Mouse (Mus musculus) adrenal gland, postnatal 4 days (tissue): ENCODE results near the gene Atoh8. TPM values are rescaled to one million over a fixed set of nuclear protein-coding genes. Genes with fewer than 3 reads are reported as not detected.

ENCODE experiments used
- DNase-seq, 2 experiments: peaks; one replicate each; pipeline ENCODE4 v3.0.0; 2021 to 2022; ENCODE audit warnings: low spot score in 2 of 2, mixed read lengths in 2 of 2
- total RNA-seq, 2 experiments: library from RNA; stranded (reverse); gene quantifications; 2 replicates each; pipeline ENCODE4 v1.2.3; 2021

Atoh8 gene
- total RNA-seq, 2 experiments from 2014 or later: 3.8 to 4.1 TPM

GRCm38 (mm10) chr6:72255294-72255693 lies 19.9 kb upstream of the Atoh8 start:
- no peak for DNase-seq

- DNase-seq: no peak
These were observed 19.3 kb upstream of the Atoh8 start for GRCm38 (mm10) chr6:72254588-72255075.

GRCm38 (mm10) chr6:72253911-72254587 lies 18.7 kb upstream of the Atoh8 start:
- no peak for DNase-seq

GRCm38 (mm10) chr6:72253168-72253567 lies 17.8 kb upstream of the Atoh8 start:
- DNase-seq: no peak

- no peak for DNase-seq
These were observed 17.1 kb upstream of the Atoh8 start for GRCm38 (mm10) chr6:72252433-72252832.

GRCm38 (mm10) chr6:72249981-72250380 lies 14.6 kb upstream of the Atoh8 start:
- DNase-seq: no peak

- no peak for DNase-seq
These were observed 13.0 kb upstream of the Atoh8 start for GRCm38 (mm10) chr6:72248150-72248914.

GRCm38 (mm10) chr6:72246303-72246702 lies 10.9 kb upstream of the Atoh8 start:
- DNase-seq: no peak

- no peak for DNase-seq
These were observed 9.3 kb upstream of the Atoh8 start for GRCm38 (mm10) chr6:72244569-72245285.

- peak; percentile 32 to 77 for DNase-seq
These were observed 8.8 kb upstream of the Atoh8 start for GRCm38 (mm10) chr6:72244144-72244549.

GRCm38 (mm10) chr6:72242532-72243320 lies 7.3 kb upstream of the Atoh8 start:
- no peak for DNase-seq

GRCm38 (mm10) chr6:72241843-72242154 lies 6.4 kb upstream of the Atoh8 start:
- DNase-seq: no peak

- no peak for DNase-seq
These were observed 5.9 kb upstream of the Atoh8 start for GRCm38 (mm10) chr6:72241133-72241842.

- no peak for DNase-seq
These were observed 4.7 kb upstream of the Atoh8 start for GRCm38 (mm10) chr6:72240042-72240441.

- DNase-seq: peak; percentile 67 to 74
These were observed 1.7 kb upstream of the Atoh8 start for GRCm38 (mm10) chr6:72237035-72237434.

- DNase-seq: no peak
These were observed 530 bp upstream of the Atoh8 start for GRCm38 (mm10) chr6:72235807-72236407.

GRCm38 (mm10) chr6:72234372-72235097 lies 842 bp downstream of the Atoh8 start:
- DNase-seq: no peak

GRCm38 (mm10) chr6:72233950-72234349 lies 1.4 kb downstream of the Atoh8 start:
- DNase-seq: no peak

GRCm38 (mm10) chr6:72232870-72233269 lies 2.5 kb downstream of the Atoh8 start:
- DNase-seq: no peak
